ENCODE assay signal across 8 mouse cellular contexts in the genomic region with DNA sequence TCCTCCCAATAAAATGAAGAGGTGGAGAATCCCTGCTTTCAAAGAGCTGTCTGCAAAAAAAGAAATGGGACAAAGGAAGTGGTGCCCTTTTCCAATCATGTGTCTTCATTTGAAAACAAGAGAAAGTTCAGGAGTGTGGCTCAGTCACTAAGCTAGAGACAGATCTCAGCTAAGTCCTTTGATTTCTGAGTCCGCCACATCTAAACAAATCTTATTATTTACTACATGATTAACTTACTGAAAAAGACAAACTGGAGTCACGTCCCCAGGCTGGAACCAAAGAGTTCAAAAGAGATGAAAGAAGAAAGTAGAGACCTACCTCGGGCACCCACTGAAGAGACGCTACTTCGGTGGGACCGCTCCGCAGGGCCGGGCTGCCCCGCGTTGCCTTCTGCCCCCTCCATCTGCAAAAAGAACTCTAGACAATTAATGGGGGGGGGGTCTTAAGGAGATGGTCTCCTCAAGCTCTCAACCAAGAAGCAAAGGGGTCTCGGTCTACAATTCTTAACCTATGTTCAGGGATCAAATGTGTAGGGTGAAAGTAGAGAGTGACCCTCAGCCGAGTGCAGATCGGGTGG. TPM values are rescaled to one million over a fixed set of nuclear protein-coding genes. Genes with fewer than 3 reads are reported as not detected.
DNase-seq lines count a peak whose midpoint lies in the region; ATAC-seq and TF ChIP-seq lines count a peak whose summit lies in the region.

No protein-coding gene starts in this region.

- DNase-seq in heart, postnatal 10 days = no peak
- peak; percentile 26 for DNase-seq in MEL (ENCODE audit: low read depth, low spot score)
- no peak for DNase-seq in adrenal gland, postnatal 36 days
- no peak for DNase-seq in gastrocnemius, postnatal 4 days (ENCODE audit: low spot score in 2 of 2)
- DNase-seq in left cerebral cortex, adult 18-20 months (ENCODE audit: low spot score in 2 of 2) = no peak

- no peaks in the 10 kb centered on the region for H3K27me3 ChIP-seq in heart, embryonic 15.5 days
- H3K27me3 ChIP-seq in MEL (ENCODE audit: control insufficient read depth in 1 of 2, insufficient read depth in 2 of 2, low read length in 2 of 2) = no peaks in the 10 kb centered on the region
- H3K27me3 ChIP-seq in hindbrain, embryonic 12.5 days = no peaks in the 10 kb centered on the region
- no peaks in the 10 kb centered on the region for H3K27me3 ChIP-seq in midbrain, embryonic 13.5 days

- TF ChIP-seq EP300 in MEL (IDR thresholded peaks at IDR 0.05; ENCODE audit: low read depth in 1 of 2, low read length in 2 of 2) = no peak

- TF ChIP-seq POLR2A in MEL (IDR thresholded peaks at IDR 0.05; ENCODE audit: control insufficient read depth in 1 of 2, insufficient read depth in 1 of 2, low read depth in 1 of 2, low read length in 2 of 2, poor library complexity in 1 of 2) = no peak

- H3K79me2 ChIP-seq in MEL (ENCODE audit: control insufficient read depth, insufficient read depth, low read length, poor library complexity) = peaks cover 18% of the 10 kb centered on the region

- TF ChIP-seq CTCF in MEL (IDR thresholded peaks at IDR 0.05 in 2 of 3, conservative IDR thresholded peaks at IDR 0.05 in 1 of 3; ENCODE audit: control insufficient read depth in 1 of 3, insufficient read depth in 1 of 3, low read depth in 2 of 3, low read length in 3 of 3, poor library complexity in 1 of 3, severe bottlenecking in 1 of 3) = no peak

- TF ChIP-seq RAD21 in MEL (IDR thresholded peaks at IDR 0.05; ENCODE audit: low read depth, low read length) = no peak

- peak overlapping the region; percentile 68 for H3K27ac ChIP-seq in heart, embryonic 15.5 days
- no peak overlapping the region; the same call in 1 of the 2 replicates for H3K27ac ChIP-seq in MEL (ENCODE audit: control insufficient read depth, low read depth, low read length)
- H3K27ac ChIP-seq in hindbrain, embryonic 12.5 days = no peak overlapping the region
- no peak overlapping the region for H3K27ac ChIP-seq in midbrain, embryonic 13.5 days

- H3K4me3 ChIP-seq in heart, embryonic 15.5 days = peak overlapping the region; percentile 84
- H3K4me3 ChIP-seq in MEL (ENCODE audit: control insufficient read depth in 1 of 2, insufficient read depth in 1 of 2, low read depth in 2 of 2, low read length in 2 of 2) = peak overlapping the region; percentile 87 to 91
- H3K4me3 ChIP-seq in hindbrain, embryonic 12.5 days = peak overlapping the region; percentile 75
- H3K4me3 ChIP-seq in midbrain, embryonic 13.5 days (replicated peaks) = peak overlapping the region; percentile 77

- no peaks in the 10 kb centered on the region for H3K36me3 ChIP-seq in heart, embryonic 15.5 days
- peaks cover 0 to 14% of the 10 kb centered on the region in 2 experiments; a peak in 2 of 4 replicates for H3K36me3 ChIP-seq in MEL (ENCODE audit: control insufficient read depth in 1 of 2, insufficient read depth in 2 of 2, low read length in 2 of 2)
- peaks cover 5% of the 10 kb centered on the region for H3K36me3 ChIP-seq in hindbrain, embryonic 12.5 days
- H3K36me3 ChIP-seq in midbrain, embryonic 13.5 days = peaks cover 23% of the 10 kb centered on the region

- H3K4me2 ChIP-seq in heart, embryonic 15.5 days = peak overlapping the region; percentile 88
- peak overlapping the region; percentile 71 for H3K4me2 ChIP-seq in hindbrain, embryonic 12.5 days (replicated peaks)
- peak overlapping the region; percentile 78 for H3K4me2 ChIP-seq in midbrain, embryonic 13.5 days (replicated peaks)

- 7% methylated on average over 13 of the region's 13 CpGs for WGBS in heart, embryonic 15.5 days
- WGBS in hindbrain, embryonic 12.5 days = 14% methylated on average over 13 of the region's 13 CpGs
- WGBS in midbrain, embryonic 13.5 days = 8% methylated on average over 13 of the region's 13 CpGs

- H3K9ac ChIP-seq in heart, embryonic 15.5 days = peak overlapping the region; percentile 89
- H3K9ac ChIP-seq in MEL (ENCODE audit: control insufficient read depth, low read depth, low read length, poor library complexity, severe bottlenecking) = peak overlapping the region; percentile 90
- peak overlapping the region; percentile 82 for H3K9ac ChIP-seq in hindbrain, embryonic 12.5 days
- peak overlapping the region; percentile 88 for H3K9ac ChIP-seq in midbrain, embryonic 13.5 days (replicated peaks)

- H3K9me3 ChIP-seq in heart, embryonic 15.5 days (replicated peaks) = no peaks in the 10 kb centered on the region
- no peaks in the 10 kb centered on the region for H3K9me3 ChIP-seq in MEL (replicated peaks; ENCODE audit: insufficient read depth, low read length)
- no peaks in the 10 kb centered on the region for H3K9me3 ChIP-seq in hindbrain, embryonic 12.5 days (replicated peaks)
- H3K9me3 ChIP-seq in midbrain, embryonic 13.5 days = no peaks in the 10 kb centered on the region

- ATAC-seq in heart, embryonic 15.5 days (replicated peaks; ENCODE audit: insufficient number of reproducible peaks, insufficient read depth, low FRiP score, low read depth) = no peak
- 0 out of 2 replicates have a peak, but pooled peaks have one; percentile 3 for ATAC-seq in hindbrain, embryonic 12.5 days (ENCODE audit: low FRiP score)
- no peak for ATAC-seq in midbrain, embryonic 13.5 days

- H3K4me1 ChIP-seq in heart, embryonic 15.5 days (replicated peaks) = peaks cover 69% of the 10 kb centered on the region
- H3K4me1 ChIP-seq in MEL (ENCODE audit: control insufficient read depth in 1 of 2, insufficient read depth in 2 of 2, low read length in 2 of 2) = peaks cover 4 to 23% of the 10 kb centered on the region in 2 experiments
- H3K4me1 ChIP-seq in hindbrain, embryonic 12.5 days = peaks cover 35% of the 10 kb centered on the region
- peaks cover 37% of the 10 kb centered on the region for H3K4me1 ChIP-seq in midbrain, embryonic 13.5 days (replicated peaks)

- intact Hi-C loops in heart, postnatal 10 days (cut with DNase I) = no loop called here

RNA-seq across cellular contexts. Expression of gene Frmd8, which starts 0.6 kb away (rescaled TPM):
- polyA plus RNA-seq in heart, embryonic 15.5 days (2015; fragmentation: Nextera tagmentation; extraction: Ambion mirVana) = 25.1 and 35.1 TPM in 2 replicates
- 10 to 100 TPM; 19.0 to 20.5 TPM for total RNA-seq in heart, postnatal 10 days (2021)
- 20.8 and 22.8 TPM in 2 replicates for total RNA-seq in MEL (2012; rRNA removed)
- 10 to 100 TPM in 1 of 2 experiments, not detected in 1; 34.4 TPM for polyA plus RNA-seq in MEL (2012; ENCODE audit: insufficient read depth in 1 of 2, insufficient read length in 2 of 2, low read depth in 1 of 2, low replicate concordance in 2 of 2, missing spikeins in 1 of 2)
- polyA plus RNA-seq in hindbrain, embryonic 12.5 days (2016; fragmentation: Nextera tagmentation; extraction: Ambion mirVana) = 28.7 and 29.9 TPM in 2 replicates
- 16.8 and 19.0 TPM in 2 replicates for polyA plus RNA-seq in midbrain, embryonic 13.5 days (2015; fragmentation: Nextera tagmentation; extraction: Ambion mirVana)
- 10 to 100 TPM; 35.5 to 52.6 TPM for total RNA-seq in adrenal gland, postnatal 36 days (2021)
- total RNA-seq in gastrocnemius, postnatal 4 days (2021) = 10 to 100 TPM; 16.2 to 16.7 TPM
- total RNA-seq in left cerebral cortex, adult 18-20 months (2021) = 10 to 100 TPM; 13.5 to 13.6 TPM

RNA-seq across cellular contexts. Expression of gene Slc25a45, which starts 3.1 kb away (rescaled TPM):
- polyA plus RNA-seq in heart, embryonic 15.5 days (2015; fragmentation: Nextera tagmentation; extraction: Ambion mirVana) = 3.2 and 4.2 TPM in 2 replicates
- total RNA-seq in heart, postnatal 10 days (2021) = 1 to 10 TPM; 4.6 to 5.9 TPM
- total RNA-seq in MEL (2012; rRNA removed) = 20.7 and 23.5 TPM in 2 replicates
- 10 to 100 TPM in 1 of 2 experiments, not detected in 1; 30.7 TPM for polyA plus RNA-seq in MEL (2012; ENCODE audit: insufficient read depth in 1 of 2, insufficient read length in 2 of 2, low read depth in 1 of 2, low replicate concordance in 2 of 2, missing spikeins in 1 of 2)
- 2.0 and 2.2 TPM in 2 replicates for polyA plus RNA-seq in hindbrain, embryonic 12.5 days (2016; fragmentation: Nextera tagmentation; extraction: Ambion mirVana)
- 1.4 and 2.0 TPM in 2 replicates for polyA plus RNA-seq in midbrain, embryonic 13.5 days (2015; fragmentation: Nextera tagmentation; extraction: Ambion mirVana)
- total RNA-seq in adrenal gland, postnatal 36 days (2021) = 10 to 100 TPM in 1 of 2 experiments, 1 to 10 TPM in 1; 9.4 to 33.2 TPM
- 1 to 10 TPM; 3.7 to 3.8 TPM for total RNA-seq in gastrocnemius, postnatal 4 days (2021)
- total RNA-seq in left cerebral cortex, adult 18-20 months (2021) = 1 to 10 TPM; 2.3 to 3.2 TPM

RNA-seq across cellular contexts. Expression of gene Tigd3, which starts 19.5 kb away (rescaled TPM):
- 1.2 and 2.0 TPM in 2 replicates for polyA plus RNA-seq in heart, embryonic 15.5 days (2015; fragmentation: Nextera tagmentation; extraction: Ambion mirVana)
- total RNA-seq in heart, postnatal 10 days (2021) = 1 to 10 TPM; 1.1 to 1.2 TPM
- 1.9 and 2.1 TPM in 2 replicates for total RNA-seq in MEL (2012; rRNA removed)
- polyA plus RNA-seq in MEL (2012; ENCODE audit: insufficient read depth in 1 of 2, insufficient read length in 2 of 2, low read depth in 1 of 2, low replicate concordance in 2 of 2, missing spikeins in 1 of 2) = 1 to 10 TPM in 1 of 2 experiments, not detected in 1; 2.2 TPM
- 11.0 and 11.3 TPM in 2 replicates for polyA plus RNA-seq in hindbrain, embryonic 12.5 days (2016; fragmentation: Nextera tagmentation; extraction: Ambion mirVana)
- 16.4 and 16.9 TPM in 2 replicates for polyA plus RNA-seq in midbrain, embryonic 13.5 days (2015; fragmentation: Nextera tagmentation; extraction: Ambion mirVana)
- 1 to 10 TPM in 1 of 2 experiments, under 1 TPM in 1; 0.92 to 1.4 TPM for total RNA-seq in adrenal gland, postnatal 36 days (2021)
- total RNA-seq in gastrocnemius, postnatal 4 days (2021) = 1 to 10 TPM; 1.5 to 2.6 TPM
- total RNA-seq in left cerebral cortex, adult 18-20 months (2021) = 1 to 10 TPM; 4.1 to 4.2 TPM

RNA-seq across cellular contexts. Expression of gene Dpf2, which starts 38.3 kb away (rescaled TPM):
- polyA plus RNA-seq in heart, embryonic 15.5 days (2015; fragmentation: Nextera tagmentation; extraction: Ambion mirVana) = 81.9 and 106 TPM in 2 replicates
- 100 to 1,000 TPM; 100 to 101 TPM for total RNA-seq in heart, postnatal 10 days (2021)
- total RNA-seq in MEL (2012; rRNA removed) = 45.7 and 58.6 TPM in 2 replicates
- 100 to 1,000 TPM; 133 to 166 TPM for polyA plus RNA-seq in MEL (2012; ENCODE audit: insufficient read depth in 1 of 2, insufficient read length in 2 of 2, low read depth in 1 of 2, low replicate concordance in 2 of 2, missing spikeins in 1 of 2)
- polyA plus RNA-seq in hindbrain, embryonic 12.5 days (2016; fragmentation: Nextera tagmentation; extraction: Ambion mirVana) = 161 and 177 TPM in 2 replicates
- 157 and 158 TPM in 2 replicates for polyA plus RNA-seq in midbrain, embryonic 13.5 days (2015; fragmentation: Nextera tagmentation; extraction: Ambion mirVana)
- 100 to 1,000 TPM in 1 of 2 experiments, 10 to 100 TPM in 1; 89.6 to 120 TPM for total RNA-seq in adrenal gland, postnatal 36 days (2021)
- 100 to 1,000 TPM in 1 of 2 experiments, 10 to 100 TPM in 1; 97.8 to 121 TPM for total RNA-seq in gastrocnemius, postnatal 4 days (2021)
- 100 to 1,000 TPM in 1 of 2 experiments, 10 to 100 TPM in 1; 90.1 to 102 TPM for total RNA-seq in left cerebral cortex, adult 18-20 months (2021)

RNA-seq across cellular contexts. Expression of gene Cdc42ep2, which starts 50.1 kb away (rescaled TPM):
- polyA plus RNA-seq in heart, embryonic 15.5 days (2015; fragmentation: Nextera tagmentation; extraction: Ambion mirVana) = 10.4 and 13.0 TPM in 2 replicates
- 10 to 100 TPM; 14.0 to 16.0 TPM for total RNA-seq in heart, postnatal 10 days (2021)
- 0.75 and 1.1 TPM in 2 replicates for total RNA-seq in MEL (2012; rRNA removed)
- 1 to 10 TPM in 1 of 2 experiments, not detected in 1; 1.7 TPM for polyA plus RNA-seq in MEL (2012; ENCODE audit: insufficient read depth in 1 of 2, insufficient read length in 2 of 2, low read depth in 1 of 2, low replicate concordance in 2 of 2, missing spikeins in 1 of 2)
- 5.1 and 6.1 TPM in 2 replicates for polyA plus RNA-seq in hindbrain, embryonic 12.5 days (2016; fragmentation: Nextera tagmentation; extraction: Ambion mirVana)
- polyA plus RNA-seq in midbrain, embryonic 13.5 days (2015; fragmentation: Nextera tagmentation; extraction: Ambion mirVana) = 7.5 and 7.8 TPM in 2 replicates
- 1 to 10 TPM; 6.0 to 6.2 TPM for total RNA-seq in adrenal gland, postnatal 36 days (2021)
- total RNA-seq in gastrocnemius, postnatal 4 days (2021) = 10 to 100 TPM; 23.1 to 27.4 TPM
- total RNA-seq in left cerebral cortex, adult 18-20 months (2021) = 1 to 10 TPM; 4.7 to 5.4 TPM
